Mouse (Mus musculus) intestine, postnatal 0 days (tissue): ENCODE results near the gene Dusp16. TPM values are rescaled to one million over a fixed set of nuclear protein-coding genes. Genes with fewer than 3 reads are reported as not detected.

ENCODE experiments used
- ATAC-seq: fragments of 200-750 bp; cut with Nextera tagmentation; 2 replicates; pipeline ENCODE4 v1.8.0; 2017; ENCODE audit warnings: mild to moderate bottlenecking, moderate TSS enrichment, moderate library complexity
- H3K27ac ChIP-seq: fragments of 300-500 bp; sonication (generic); 2 replicates; pipeline ENCODE4 v1.5.1; 2014; ENCODE audit warnings: mild to moderate bottlenecking, low read depth, low read length, moderate library complexity
- H3K27me3 ChIP-seq: fragments of 300-500 bp; sonication (generic); replicated peaks from 2 replicates; pipeline ENCODE4 v1.6.1; 2014; ENCODE audit warnings: low read length, mixed read lengths; ENCODE audit not compliant: control insufficient read depth, insufficient read depth
- H3K36me3 ChIP-seq: fragments of 300-500 bp; sonication (generic); 2 replicates; pipeline ENCODE4 v1.6.1; 2014; ENCODE audit warnings: mild to moderate bottlenecking, moderate library complexity; ENCODE audit not compliant: control insufficient read depth, insufficient read depth
- H3K4me1 ChIP-seq: fragments of 300-500 bp; sonication (generic); replicated peaks from 2 replicates; pipeline ENCODE4 v1.6.1; 2014; ENCODE audit warnings: antibody characterized with exemption, low read length, mixed read lengths; ENCODE audit not compliant: control insufficient read depth, insufficient read depth
- H3K4me2 ChIP-seq: fragments of 300-500 bp; sonication (generic); replicated peaks from 2 replicates; pipeline ENCODE4 v1.6.1; 2014; ENCODE audit warnings: low read depth, mild to moderate bottlenecking, moderate library complexity
- H3K4me3 ChIP-seq: fragments of 300-500 bp; sonication (generic); 2 replicates; pipeline ENCODE4 v1.5.1; 2014; ENCODE audit warnings: low read depth, low read length
- H3K9ac ChIP-seq: fragments of 300-500 bp; sonication (generic); 2 replicates; pipeline ENCODE4 v1.6.1; 2014; ENCODE audit warnings: mild to moderate bottlenecking, low read depth, low read length
- H3K9me3 ChIP-seq: fragments of 300-500 bp; sonication (generic); 2 replicates; pipeline ENCODE4 v1.6.1; 2016; ENCODE audit warnings: mixed run types; ENCODE audit not compliant: control insufficient read depth
- CTCF ChIP-seq: sonication (generic); IDR thresholded peaks from 2 replicates; pipeline ENCODE4 v1.5.1; 2016; ENCODE audit warnings: low read depth, mild to moderate bottlenecking, control low read depth, antibody characterized with exemption, moderate library complexity
- WGBS: fragments of 180-500 bp; shearing (Covaris S2); extraction: QIAGEN DNeasy Blood & Tissue Kit; methylation state at CpG from one replicate; pipeline ENCODE4 v1.1.7; 2014; 5-methylcytosine and 5-hydroxymethylcytosine counted together
- polyA plus RNA-seq: library from polyadenylated mRNA; unstranded; fragments of >200 nt; fragmentation: Nextera tagmentation; extraction: Ambion mirVana; gene quantifications from 2 replicates; pipeline ENCODE4 v1.2.1, GENCODE M21; 2015

The Dusp16 gene
- polyA plus RNA-seq, 1 experiment from 2014 or later = 6.7 TPM

GRCm38 (mm10) chr6:134829786-134830700 is 37.6 kb upstream of the Dusp16 start, which contains the start of gene Crebl2:
TSS of gene Crebl2 (plus strand) at chr6:134830154.
- peak within 1 kb of the TSS; percentile 75 for H3K4me2 ChIP-seq

DNA sequence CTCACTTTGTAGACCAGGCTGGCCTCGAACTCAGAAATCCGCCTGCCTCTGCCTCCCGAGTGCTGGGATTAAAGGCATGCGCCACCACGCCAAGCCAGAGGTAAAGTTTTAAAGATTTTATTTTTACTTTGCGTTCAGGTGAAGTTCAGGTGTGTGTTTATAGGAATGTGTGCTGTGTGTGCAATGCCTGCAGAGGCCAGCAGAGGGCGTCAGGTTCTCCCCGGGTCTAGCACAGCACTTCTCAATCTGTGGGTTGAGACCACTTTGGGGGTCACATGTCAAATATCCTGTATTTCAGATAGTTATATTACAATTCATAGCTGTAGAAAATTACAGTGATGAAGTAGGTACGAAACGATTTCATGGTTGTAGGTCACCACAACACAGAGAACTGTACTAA is 30.4 kb upstream of the Dusp16 start:
- TF ChIP-seq CTCF = peak; percentile 67
- Histone ChIP-seq H3K4me1 (no peaks in the 10 kb centered on the region), H3K27ac (no peak overlapping the region), H3K9me3 (no peaks in the 10 kb centered on the region), H3K4me2 (no peak overlapping the region), H3K27me3 (no peaks in the 10 kb centered on the region), H3K4me3 (no peak overlapping the region), H3K36me3 (no peaks in the 10 kb centered on the region), H3K9ac (no peak overlapping the region)
- WGBS = 74% methylated on average over 10 of the region's 10 CpGs
- no peak for ATAC-seq

More at GRCm38 (mm10) chr6:134829786-134830700, 37.6 kb upstream of the Dusp16 start, which contains the start of gene Crebl2:
- Histone ChIP-seq H3K27ac (peak within 1 kb of the TSS; percentile 96), H3K4me3 (peak within 1 kb of the TSS; percentile 58), H3K9me3 (no peaks in the 10 kb centered on the region), H3K4me1 (0 out of 2 replicates have a peak, but pooled peaks cover 2% of the 10 kb centered on the region), H3K27me3 (no peaks in the 10 kb centered on the region), H3K9ac (peak within 1 kb of the TSS; percentile 74), H3K36me3 (no peaks in the 10 kb centered on the region)
- TF ChIP-seq CTCF = peak; percentile 57
- under 1% methylated on average over 55 of the region's 58 CpGs for WGBS
- ATAC-seq = peak; percentile 96

GRCm38 (mm10) chr6:134820411-134820810 is 28.0 kb upstream of the Dusp16 start:
- no peak; the same call in 1 of the 2 replicates for ATAC-seq
- Histone ChIP-seq H3K27ac (no peak overlapping the region), H3K36me3 (no peaks in the 10 kb centered on the region), H3K4me1 (no peaks in the 10 kb centered on the region), H3K9me3 (no peaks in the 10 kb centered on the region), H3K9ac (no peak overlapping the region), H3K27me3 (no peaks in the 10 kb centered on the region), H3K4me3 (no peak overlapping the region), H3K4me2 (no peak overlapping the region)
- 47% methylated on average over 6 of the region's 6 CpGs for WGBS
- TF ChIP-seq CTCF = no peak

DNA sequence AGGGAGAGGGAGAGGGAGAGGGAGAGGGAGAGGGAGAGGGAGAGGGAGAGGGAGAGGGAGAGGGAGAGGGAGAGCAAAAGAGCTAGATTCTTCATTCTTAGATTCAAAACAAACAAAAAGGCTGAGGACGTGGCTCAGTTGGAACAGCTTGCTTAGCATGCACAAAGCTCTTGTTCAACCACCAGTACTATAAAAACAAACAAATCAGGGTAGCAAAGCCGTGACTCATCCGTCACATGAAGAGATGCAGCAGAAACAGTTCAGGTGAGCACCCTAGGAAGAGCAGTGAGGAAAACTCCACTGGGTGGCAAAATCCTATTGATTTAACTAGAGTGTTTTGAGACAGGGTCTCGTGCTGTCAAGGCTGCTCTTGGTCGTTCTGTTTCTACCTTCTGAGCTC is 27.3 kb upstream of the Dusp16 start:
- Histone ChIP-seq H3K27me3 (no peaks in the 10 kb centered on the region), H3K27ac (no peak overlapping the region), H3K9me3 (no peaks in the 10 kb centered on the region), H3K4me2 (no peak overlapping the region), H3K36me3 (no peaks in the 10 kb centered on the region), H3K4me3 (no peak overlapping the region), H3K9ac (no peak overlapping the region), H3K4me1 (no peaks in the 10 kb centered on the region)
- no peak for TF ChIP-seq CTCF
- 38% methylated on average over 5 of the region's 5 CpGs for WGBS
- no peak for ATAC-seq

DNA sequence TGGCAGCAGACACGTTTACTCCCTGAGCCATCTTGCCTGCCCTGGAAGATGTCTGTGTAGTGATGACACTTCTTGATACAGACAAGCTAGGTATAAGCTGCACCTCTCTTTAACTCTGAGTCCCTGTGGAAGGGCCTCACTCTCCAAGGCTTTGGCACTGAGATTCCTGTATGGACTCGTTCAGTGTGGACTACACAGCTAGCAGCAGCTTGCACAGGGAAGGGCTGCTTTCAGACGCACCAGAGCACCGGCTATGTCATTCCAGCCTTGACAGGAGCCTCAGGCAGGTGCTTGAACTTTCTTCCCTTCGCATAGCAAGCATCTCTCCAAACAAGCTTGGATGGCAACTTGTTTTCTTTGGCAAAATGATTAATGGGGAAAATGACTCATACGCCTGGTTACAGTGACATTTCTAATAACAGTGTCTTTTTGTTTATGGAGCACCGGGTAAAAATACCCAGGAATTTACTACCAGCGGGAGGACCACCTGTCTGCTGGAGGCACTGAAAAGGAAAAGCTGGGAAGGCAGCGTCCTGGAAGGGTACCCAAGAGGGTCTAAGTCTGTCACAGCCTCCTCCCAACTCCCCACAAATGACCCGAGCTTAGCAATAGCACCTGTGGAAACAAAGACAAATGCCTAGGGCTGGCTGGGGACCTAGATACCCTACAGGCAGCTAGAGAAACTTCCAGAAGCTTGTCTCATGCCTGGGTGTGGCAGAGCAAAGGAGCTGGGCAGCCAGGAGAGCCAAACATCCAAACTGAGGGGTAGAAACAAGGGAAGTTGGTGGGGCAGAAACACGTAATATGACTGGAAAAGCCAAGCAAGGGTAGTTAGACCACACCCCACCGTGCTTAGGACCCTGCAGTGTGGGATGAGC is 24.9 kb upstream of the Dusp16 start:
- no peak overlapping the region for H3K9ac ChIP-seq
- H3K4me2 ChIP-seq = no peak overlapping the region
- H3K27ac ChIP-seq = no peak overlapping the region
- H3K4me1 ChIP-seq = no peaks in the 10 kb centered on the region
- no peaks in the 10 kb centered on the region for H3K36me3 ChIP-seq
- no peaks in the 10 kb centered on the region for H3K27me3 ChIP-seq
- no peaks in the 10 kb centered on the region for H3K9me3 ChIP-seq
- H3K4me3 ChIP-seq = no peak overlapping the region
- ATAC-seq = no peak
- TF ChIP-seq CTCF = no peak
- WGBS = 59% methylated on average over 12 of the region's 12 CpGs

- no peak overlapping the region for H3K9ac ChIP-seq
- no peaks in the 10 kb centered on the region for H3K27me3 ChIP-seq
- no peaks in the 10 kb centered on the region for H3K36me3 ChIP-seq
- H3K4me3 ChIP-seq = no peak overlapping the region
- no peaks in the 10 kb centered on the region for H3K9me3 ChIP-seq
- no peak overlapping the region; the same call in 1 of the 2 replicates for H3K27ac ChIP-seq
- WGBS = 90% methylated on average over 1 of the region's 1 CpGs
- no peaks in the 10 kb centered on the region for H3K4me1 ChIP-seq
- no peak for ATAC-seq
- no peak overlapping the region for H3K4me2 ChIP-seq
- no peak for TF ChIP-seq CTCF
Measured at GRCm38 (mm10) chr6:134813066-134813465, 20.6 kb upstream of the Dusp16 start.
